In the genomic region with DNA sequence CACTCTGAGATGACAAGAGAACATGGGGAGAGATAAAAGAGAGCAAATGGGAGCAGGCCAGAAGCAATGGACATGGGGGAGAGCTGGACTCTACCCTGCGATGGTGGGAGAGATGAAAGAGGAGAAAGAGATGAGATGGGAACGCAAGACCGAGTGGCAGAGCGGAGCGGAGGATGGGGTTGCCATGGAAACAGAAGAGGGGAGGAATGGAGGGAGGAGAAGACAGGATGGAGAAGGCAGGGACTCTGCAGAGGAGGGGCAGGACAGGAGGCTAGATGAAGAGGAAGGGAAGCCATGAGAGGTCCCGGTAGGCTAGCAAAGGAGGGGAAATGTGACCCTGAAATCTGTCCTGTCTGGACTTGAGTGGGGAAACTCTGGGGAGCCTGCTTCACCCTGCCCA, we compare ENCODE assay signal across 11 mouse cellular contexts. TPM values are rescaled to one million over a fixed set of nuclear protein-coding genes. Genes with fewer than 3 reads are reported as not detected.
A peak's percentile ranks its signal among the peaks of the same experiment; 100 is the strongest.
DNase-seq lines count a peak whose midpoint lies in the region; ATAC-seq and TF ChIP-seq lines count a peak whose summit lies in the region.
"Had no signal": no experiment of that assay in that cellular context is flagged by ENCODE, and none has a peak within 500 bp of the region (broad histone marks: within the 10 kb centered on the region; RNA-seq: fewer than 3 reads in every experiment).

No protein-coding gene starts in this region.

- no peaks in the 10 kb centered on the region for H3K36me3 ChIP-seq in hindbrain, embryonic 15.5 days
- no peaks in the 10 kb centered on the region for H3K36me3 ChIP-seq in midbrain, embryonic 15.5 days (replicated peaks)
- H3K36me3 ChIP-seq in kidney, embryonic 14.5 days (ENCODE audit: control insufficient read depth, insufficient read depth, low read length) = no peaks in the 10 kb centered on the region
- H3K36me3 ChIP-seq: heart, embryonic 13.5 days; lung, embryonic 15.5 days had no signal

- H3K9ac ChIP-seq in hindbrain, embryonic 15.5 days = no peak overlapping the region
- H3K9ac ChIP-seq in midbrain, embryonic 15.5 days = no peak overlapping the region
- no peak overlapping the region for H3K9ac ChIP-seq in kidney, embryonic 14.5 days (ENCODE audit: low read depth, low read length)
- H3K9ac ChIP-seq: heart, embryonic 13.5 days; lung, embryonic 15.5 days had no signal

- H3K27ac ChIP-seq in cortical plate, adult 2 months (ENCODE audit: insufficient read depth, low read length) = no peak overlapping the region
- H3K27ac ChIP-seq in hindbrain, embryonic 15.5 days (replicated peaks) = 0 out of 2 replicates have a peak overlapping the region, but pooled peaks have one; percentile 28
- peak overlapping the region; percentile 34 for H3K27ac ChIP-seq in midbrain, embryonic 15.5 days
- H3K27ac ChIP-seq in kidney, embryonic 14.5 days (ENCODE audit: low read depth, low read length) = no peak overlapping the region
- H3K27ac ChIP-seq: gastrocnemius, adult 2 months; heart, embryonic 13.5 days; lung, embryonic 15.5 days had no signal

- H3K4me3 ChIP-seq in cortical plate, adult 2 months (ENCODE audit: insufficient read depth, low read length) = no peak overlapping the region
- H3K4me3 ChIP-seq in hindbrain, embryonic 15.5 days = no peak overlapping the region
- H3K4me3 ChIP-seq in midbrain, embryonic 15.5 days = no peak overlapping the region
- H3K4me3 ChIP-seq in kidney, embryonic 14.5 days (ENCODE audit: low read length) = no peak overlapping the region
- H3K4me3 ChIP-seq: gastrocnemius, adult 2 months; heart, embryonic 13.5 days; lung, embryonic 15.5 days had no signal

- no peak for TF ChIP-seq CTCF in brain, embryonic 14.5 days (IDR thresholded peaks at IDR 0.05; ENCODE audit: borderline replicate concordance, extremely low read depth, insufficient read depth, insufficient read length)
- TF ChIP-seq CTCF in cortical plate, adult 2 months (IDR thresholded peaks at IDR 0.05; ENCODE audit: extremely low read depth, insufficient read depth, low read length) = no peak

- no peaks in the 10 kb centered on the region for H3K9me3 ChIP-seq in hindbrain, embryonic 15.5 days
- H3K9me3 ChIP-seq in midbrain, embryonic 15.5 days = no peaks in the 10 kb centered on the region
- H3K9me3 ChIP-seq in kidney, embryonic 14.5 days (ENCODE audit: control insufficient read depth, low read length) = no peaks in the 10 kb centered on the region
- H3K9me3 ChIP-seq: heart, embryonic 13.5 days; lung, embryonic 15.5 days had no signal

- 24% methylated on average over 6 of the region's 6 CpGs for WGBS in hindbrain, embryonic 15.5 days
- 18% methylated on average over 6 of the region's 6 CpGs for WGBS in midbrain, embryonic 15.5 days
- WGBS in kidney, embryonic 14.5 days = 56% methylated on average over 6 of the region's 6 CpGs

- peaks cover 11% of the 10 kb centered on the region for H3K4me1 ChIP-seq in cortical plate, adult 2 months (ENCODE audit: control insufficient read depth, insufficient read depth, low read length)
- H3K4me1 ChIP-seq in hindbrain, embryonic 15.5 days (replicated peaks) = peaks cover 79% of the 10 kb centered on the region
- H3K4me1 ChIP-seq in midbrain, embryonic 15.5 days = peaks cover 66% of the 10 kb centered on the region
- peaks cover 58% of the 10 kb centered on the region for H3K4me1 ChIP-seq in kidney, embryonic 14.5 days (ENCODE audit: control insufficient read depth, insufficient read depth, low read length)

- DNase-seq in brain, embryonic 14.5 days (ENCODE audit: low read depth) = peak; percentile 71
- no peak for DNase-seq in gastrocnemius, postnatal 25 days
- DNase-seq in adrenal gland, adult 2 months = no peak
- DNase-seq: gastrocnemius, adult 2 months; kidney, adult 2 months had no signal

- no peak for TF ChIP-seq POLR2A in brain, embryonic 14.5 days (IDR thresholded peaks at IDR 0.05; ENCODE audit: borderline replicate concordance, extremely low read depth, insufficient read depth, insufficient read length, poor library complexity, severe bottlenecking)
- peak; percentile 44; the same call in 1 of the 2 replicates for TF ChIP-seq POLR2A in cortical plate, adult 2 months (IDR thresholded peaks at IDR 0.05; ENCODE audit: extremely low read depth, insufficient read depth, low read length)

- H3K27me3 ChIP-seq in hindbrain, embryonic 15.5 days = no peaks in the 10 kb centered on the region
- H3K27me3 ChIP-seq in midbrain, embryonic 15.5 days (replicated peaks) = no peaks in the 10 kb centered on the region
- no peaks in the 10 kb centered on the region for H3K27me3 ChIP-seq in kidney, embryonic 14.5 days (ENCODE audit: control insufficient read depth, insufficient read depth, low read length)
- H3K27me3 ChIP-seq: heart, embryonic 13.5 days; lung, embryonic 15.5 days had no signal

- ATAC-seq in hindbrain, embryonic 15.5 days (ENCODE audit: low FRiP score, low read depth) = peak; percentile 32
- ATAC-seq in midbrain, embryonic 15.5 days (replicated peaks) = peak; percentile 57
- no peak for ATAC-seq in kidney, embryonic 14.5 days (ENCODE audit: low FRiP score, low TSS enrichment)

- H3K4me2 ChIP-seq in hindbrain, embryonic 15.5 days = peak overlapping the region; percentile 17; the same call in 1 of the 2 replicates
- H3K4me2 ChIP-seq in midbrain, embryonic 15.5 days = 0 out of 2 replicates have a peak overlapping the region, but pooled peaks have one; percentile 9
- no peak overlapping the region for H3K4me2 ChIP-seq in kidney, embryonic 14.5 days (replicated peaks; ENCODE audit: low read depth, low read length)
- H3K4me2 ChIP-seq: heart, embryonic 13.5 days; lung, embryonic 15.5 days had no signal

RNA-seq across cellular contexts. Expression of gene Idh2, which starts 42.9 kb away (rescaled TPM):
- polyA plus RNA-seq in brain, embryonic 14.5 days (2012; rRNA removed) = 230 and 297 TPM in 2 replicates
- polyA plus RNA-seq in cortical plate, adult 2 months (2012; rRNA removed) = 92.7 and 95.0 TPM in 2 replicates
- 215 and 225 TPM in 2 replicates for polyA plus RNA-seq in hindbrain, embryonic 15.5 days (2015; fragmentation: Nextera tagmentation; extraction: Ambion mirVana)
- 242 and 249 TPM in 2 replicates for polyA plus RNA-seq in midbrain, embryonic 15.5 days (2015; fragmentation: Nextera tagmentation; extraction: Ambion mirVana)
- 549 and 658 TPM in 2 replicates for polyA plus RNA-seq in kidney, embryonic 14.5 days (2014; fragmentation: Nextera tagmentation; extraction: Ambion mirVana)
- 100 to 1,000 TPM; 102 to 256 TPM for total RNA-seq in gastrocnemius, postnatal 25 days (2021)
- total RNA-seq in adrenal gland, adult 2 months (2021) = 100 to 1,000 TPM in 1 of 2 experiments, 10 to 100 TPM in 1; 96.2 to 200 TPM
- polyA plus RNA-seq in adrenal gland, adult 2 months (2012; rRNA removed) = 147 and 150 TPM in 2 replicates

RNA-seq across cellular contexts. Expression of gene Zfp710, which starts 47.7 kb away (rescaled TPM):
- polyA plus RNA-seq in brain, embryonic 14.5 days (2012; rRNA removed) = 34.8 and 36.1 TPM in 2 replicates
- 18.0 and 18.5 TPM in 2 replicates for polyA plus RNA-seq in cortical plate, adult 2 months (2012; rRNA removed)
- polyA plus RNA-seq in hindbrain, embryonic 15.5 days (2015; fragmentation: Nextera tagmentation; extraction: Ambion mirVana) = 16.3 and 17.2 TPM in 2 replicates
- polyA plus RNA-seq in midbrain, embryonic 15.5 days (2015; fragmentation: Nextera tagmentation; extraction: Ambion mirVana) = 18.0 and 18.6 TPM in 2 replicates
- polyA plus RNA-seq in kidney, embryonic 14.5 days (2014; fragmentation: Nextera tagmentation; extraction: Ambion mirVana) = 23.6 and 25.7 TPM in 2 replicates
- 10 to 100 TPM; 20.8 to 27.9 TPM for total RNA-seq in gastrocnemius, postnatal 25 days (2021)
- 10 to 100 TPM; 14.0 to 25.5 TPM for total RNA-seq in adrenal gland, adult 2 months (2021)
- 24.1 and 24.8 TPM in 2 replicates for polyA plus RNA-seq in adrenal gland, adult 2 months (2012; rRNA removed)

Comparison
In these comparisons a context has a peak if more than half of its experiments do, and no peak if none do; other contexts are left out.
1. H3K27ac ChIP-seq: peak in hindbrain, embryonic 15.5 days (single experiment) and midbrain, embryonic 15.5 days (single experiment); none in cortical plate, adult 2 months (single experiment) and kidney, embryonic 14.5 days (single experiment).